Mouse (Mus musculus) stomach, embryonic 15.5 days (tissue): Measurements from ENCODE around the gene Cacna2d4. TPM values are rescaled to one million over a fixed set of nuclear protein-coding genes. Genes with fewer than 3 reads are reported as not detected.

Source experiments
- ATAC-seq: fragments of 200-750 bp; cut with Nextera tagmentation; 2 replicates; pipeline ENCODE4 v1.8.0; 2017; ENCODE audit warnings: low read depth, moderate number of reproducible peaks, moderate TSS enrichment; ENCODE audit not compliant: insufficient read depth, low FRiP score
- H3K27ac ChIP-seq: fragments of 300-500 bp; sonication (generic); 2 replicates; pipeline ENCODE4 v1.5.1; 2015; ENCODE audit warnings: mild to moderate bottlenecking, inconsistent platforms
- H3K27me3 ChIP-seq: fragments of 300-500 bp; sonication (generic); replicated peaks from 2 replicates; pipeline ENCODE4 v1.6.1; 2015; ENCODE audit warnings: inconsistent platforms
- H3K36me3 ChIP-seq: fragments of 300-500 bp; sonication (generic); 2 replicates; pipeline ENCODE4 v1.6.1; 2015; ENCODE audit warnings: inconsistent platforms
- H3K4me1 ChIP-seq: fragments of 300-500 bp; sonication (generic); 2 replicates; pipeline ENCODE4 v1.6.1; 2015; ENCODE audit warnings: inconsistent platforms
- H3K4me2 ChIP-seq: fragments of 300-500 bp; sonication (generic); 2 replicates; pipeline ENCODE4 v1.6.1; 2015; ENCODE audit warnings: mild to moderate bottlenecking, inconsistent platforms
- H3K4me3 ChIP-seq: fragments of 300-500 bp; sonication (generic); replicated peaks from 2 replicates; pipeline ENCODE4 v1.5.1; 2015; ENCODE audit warnings: inconsistent platforms
- H3K9ac ChIP-seq: fragments of 300-500 bp; sonication (generic); 2 replicates; pipeline ENCODE4 v1.6.1; 2015; ENCODE audit warnings: inconsistent platforms
- H3K9me3 ChIP-seq: fragments of 300-500 bp; sonication (generic); 2 replicates; pipeline ENCODE4 v1.6.1; 2016; ENCODE audit warnings: inconsistent platforms
- WGBS: fragments of 180-500 bp; shearing (Covaris S2); methylation state at CpG from one replicate; pipeline ENCODE4 v1.1.7; 2015; 5-methylcytosine and 5-hydroxymethylcytosine counted together
- polyA plus RNA-seq: library from polyadenylated mRNA; unstranded; fragments of >200 nt; fragmentation: Nextera tagmentation; extraction: Ambion mirVana; gene quantifications from 2 replicates; pipeline ENCODE4 v1.2.1, GENCODE M21; 2015

Cacna2d4 gene
- polyA plus RNA-seq, 1 experiment from 2014 or later: 0.12 TPM

- Histone ChIP-seq H3K9ac (no peak overlapping the region), H3K36me3 (no peaks in the 10 kb centered on the region), H3K27me3 (no peaks in the 10 kb centered on the region), H3K4me1 (no peaks in the 10 kb centered on the region), H3K4me3 (no peak overlapping the region), H3K27ac (no peak overlapping the region), H3K4me2 (no peak overlapping the region), H3K9me3 (no peaks in the 10 kb centered on the region)
- no peak for ATAC-seq
- WGBS: 90% methylated on average over 10 of the region's 10 CpGs
Observed at GRCm38 (mm10) chr6:119249726-119250125, 13.4 kb downstream of the Cacna2d4 start.

- 74% methylated on average over 4 of the region's 4 CpGs for WGBS
- Histone ChIP-seq H3K9ac (no peak overlapping the region), H3K27me3 (no peaks in the 10 kb centered on the region), H3K4me1 (no peaks in the 10 kb centered on the region), H3K4me2 (no peak overlapping the region), H3K36me3 (no peaks in the 10 kb centered on the region), H3K4me3 (no peak overlapping the region), H3K9me3 (no peaks in the 10 kb centered on the region), H3K27ac (no peak overlapping the region)
- no peak for ATAC-seq
Observed at GRCm38 (mm10) chr6:119251704-119252103, 15.4 kb downstream of the Cacna2d4 start.

DNA sequence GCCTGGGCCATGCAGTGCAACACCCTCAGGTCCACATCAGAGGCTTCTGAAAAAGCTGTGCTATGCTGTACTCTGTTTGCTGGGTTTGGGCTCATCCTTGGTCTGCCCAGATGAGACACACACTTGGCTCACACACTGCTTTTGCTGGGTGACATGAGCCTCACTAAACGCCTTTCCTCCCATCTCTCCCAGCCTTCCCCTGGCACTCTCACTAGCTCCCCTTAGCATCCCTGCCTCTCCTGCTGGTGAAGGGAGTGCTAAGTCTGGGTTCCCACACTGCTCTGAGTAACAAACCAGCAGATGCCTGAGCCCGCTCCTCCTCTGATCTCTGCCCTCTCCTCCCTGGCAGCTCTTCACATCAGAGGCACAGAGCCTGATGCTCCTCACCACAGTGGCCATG is 40.4 kb downstream of the Cacna2d4 start:
- H3K4me3 ChIP-seq: no peak overlapping the region
- no peak for ATAC-seq
- H3K27ac ChIP-seq: no peak overlapping the region
- H3K27me3 ChIP-seq: no peaks in the 10 kb centered on the region
- H3K9ac ChIP-seq: no peak overlapping the region
- 86% methylated on average over 2 of the region's 2 CpGs for WGBS
- no peaks in the 10 kb centered on the region for H3K4me1 ChIP-seq
- H3K4me2 ChIP-seq: no peak overlapping the region
- no peaks in the 10 kb centered on the region for H3K9me3 ChIP-seq
- H3K36me3 ChIP-seq: no peaks in the 10 kb centered on the region

DNA sequence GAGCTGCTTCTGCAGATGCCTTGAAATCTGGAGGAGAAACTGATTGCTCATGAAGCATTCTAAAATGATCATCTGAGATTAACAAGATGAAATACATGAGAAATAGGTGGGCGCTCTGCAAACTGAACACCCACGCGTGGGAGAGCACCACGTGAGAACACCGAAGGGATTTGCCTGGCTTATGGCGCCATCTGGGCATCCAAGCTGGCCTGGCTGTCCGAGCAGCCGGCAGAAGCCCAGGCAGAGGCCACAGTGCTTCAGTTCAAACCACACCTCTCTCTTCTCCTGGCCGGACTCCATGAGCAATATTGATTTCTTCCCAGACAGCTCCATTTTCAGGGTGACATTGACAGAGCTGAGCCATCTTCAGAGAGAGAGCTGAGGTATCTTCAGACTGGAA is 44.4 kb downstream of the Cacna2d4 start:
- Histone ChIP-seq H3K27ac (no peak overlapping the region), H3K4me3 (no peak overlapping the region), H3K27me3 (no peaks in the 10 kb centered on the region), H3K9ac (no peak overlapping the region), H3K4me1 (no peaks in the 10 kb centered on the region), H3K4me2 (no peak overlapping the region), H3K36me3 (no peaks in the 10 kb centered on the region), H3K9me3 (no peaks in the 10 kb centered on the region)
- no peak for ATAC-seq
- WGBS: 66% methylated on average over 9 of the region's 9 CpGs

DNA sequence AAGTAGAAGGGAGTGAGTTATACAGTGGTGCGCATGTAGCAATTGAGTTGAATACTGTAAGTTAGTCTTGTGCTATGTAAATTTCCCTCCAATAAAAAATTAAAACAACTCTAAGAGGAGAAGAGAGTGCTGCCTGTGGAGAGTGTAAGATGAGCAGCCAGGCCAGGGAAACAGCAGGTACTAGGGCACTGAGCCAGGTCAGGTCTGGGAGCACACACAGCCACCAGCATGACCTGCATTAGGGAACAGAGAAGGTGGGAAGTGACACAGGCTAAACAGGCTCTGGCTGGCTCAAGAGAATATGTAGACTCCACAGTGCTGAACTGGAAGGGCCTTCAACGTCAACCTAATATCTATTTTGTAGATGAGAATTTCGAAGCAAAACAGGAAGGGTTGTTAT is 65.0 kb downstream of the Cacna2d4 start:
- Histone ChIP-seq H3K36me3 (no peaks in the 10 kb centered on the region), H3K4me3 (no peak overlapping the region), H3K27me3 (no peaks in the 10 kb centered on the region), H3K9me3 (no peaks in the 10 kb centered on the region), H3K4me2 (no peak overlapping the region), H3K27ac (no peak overlapping the region), H3K9ac (no peak overlapping the region), H3K4me1 (no peaks in the 10 kb centered on the region)
- 84% methylated on average over 3 of the region's 3 CpGs for WGBS
- ATAC-seq: no peak

GRCm38 (mm10) chr6:119303331-119303730 is 67.0 kb downstream of the Cacna2d4 start:
- ATAC-seq: no peak
- no peak overlapping the region for H3K4me3 ChIP-seq
- H3K27ac ChIP-seq: no peak overlapping the region
- no peaks in the 10 kb centered on the region for H3K27me3 ChIP-seq
- no peak overlapping the region for H3K4me2 ChIP-seq
- no peaks in the 10 kb centered on the region for H3K36me3 ChIP-seq
- H3K9me3 ChIP-seq: no peaks in the 10 kb centered on the region
- H3K9ac ChIP-seq: no peak overlapping the region
- H3K4me1 ChIP-seq: no peaks in the 10 kb centered on the region
- 85% methylated on average over 6 of the region's 6 CpGs for WGBS

DNA sequence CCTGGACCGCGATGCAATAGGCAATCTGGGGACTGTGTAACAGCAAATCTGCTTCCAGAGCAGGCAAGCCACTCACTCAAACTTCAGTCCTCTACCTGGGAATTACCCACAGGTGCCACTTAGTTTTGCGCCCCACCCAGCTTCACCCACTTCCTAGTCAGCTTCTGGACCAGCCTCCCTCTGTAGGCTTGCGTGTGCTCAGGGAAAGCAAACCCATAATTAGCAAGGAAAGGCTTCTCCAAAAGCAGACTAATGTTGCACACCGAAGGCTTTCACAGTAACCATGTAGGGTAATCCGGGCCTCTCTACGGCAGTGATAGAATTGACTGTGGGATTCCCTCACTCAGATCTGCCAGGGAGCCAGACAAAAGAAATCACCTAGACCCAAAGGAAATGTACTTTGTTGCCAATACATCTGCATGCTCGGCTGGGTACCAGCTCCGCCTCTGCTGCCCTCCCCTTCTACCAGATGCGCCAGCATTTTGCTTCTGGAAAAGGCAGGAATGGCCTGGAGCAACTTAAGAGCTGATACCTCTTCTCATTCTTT is 71.6 kb downstream of the Cacna2d4 start:
- no peak for ATAC-seq
- Histone ChIP-seq H3K9ac (no peak overlapping the region), H3K4me3 (no peak overlapping the region), H3K4me1 (no peaks in the 10 kb centered on the region), H3K27me3 (no peaks in the 10 kb centered on the region), H3K4me2 (no peak overlapping the region), H3K9me3 (no peaks in the 10 kb centered on the region), H3K27ac (no peak overlapping the region), H3K36me3 (no peaks in the 10 kb centered on the region)
- 64% methylated on average over 10 of the region's 10 CpGs for WGBS

DNA sequence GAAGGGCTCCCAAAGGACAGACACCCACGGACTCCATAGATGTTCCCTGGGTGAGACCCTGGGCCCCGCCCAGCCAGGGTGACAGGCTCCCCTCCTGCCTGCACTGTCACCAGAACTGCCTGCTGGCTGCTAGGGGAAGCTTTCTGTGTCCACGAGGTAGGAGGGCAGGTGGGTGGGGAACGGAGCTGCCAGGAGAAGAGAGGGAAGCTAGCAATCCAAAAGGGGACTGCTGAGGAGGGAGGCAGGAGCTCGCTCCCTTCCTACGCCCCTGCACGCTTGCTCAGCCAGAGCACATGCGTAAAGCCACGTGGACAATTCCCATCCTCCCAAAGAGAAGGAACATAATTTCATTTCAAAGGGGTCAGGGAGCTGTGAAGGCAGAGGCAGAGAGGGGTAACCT is 73.8 kb downstream of the Cacna2d4 start:
- WGBS: 52% methylated on average over 9 of the region's 9 CpGs
- no peak overlapping the region for H3K9ac ChIP-seq
- no peak overlapping the region for H3K27ac ChIP-seq
- no peak overlapping the region for H3K4me3 ChIP-seq
- H3K27me3 ChIP-seq: no peaks in the 10 kb centered on the region
- no peak for ATAC-seq
- H3K4me1 ChIP-seq: no peaks in the 10 kb centered on the region
- H3K9me3 ChIP-seq: no peaks in the 10 kb centered on the region
- no peak overlapping the region for H3K4me2 ChIP-seq
- H3K36me3 ChIP-seq: no peaks in the 10 kb centered on the region

DNA sequence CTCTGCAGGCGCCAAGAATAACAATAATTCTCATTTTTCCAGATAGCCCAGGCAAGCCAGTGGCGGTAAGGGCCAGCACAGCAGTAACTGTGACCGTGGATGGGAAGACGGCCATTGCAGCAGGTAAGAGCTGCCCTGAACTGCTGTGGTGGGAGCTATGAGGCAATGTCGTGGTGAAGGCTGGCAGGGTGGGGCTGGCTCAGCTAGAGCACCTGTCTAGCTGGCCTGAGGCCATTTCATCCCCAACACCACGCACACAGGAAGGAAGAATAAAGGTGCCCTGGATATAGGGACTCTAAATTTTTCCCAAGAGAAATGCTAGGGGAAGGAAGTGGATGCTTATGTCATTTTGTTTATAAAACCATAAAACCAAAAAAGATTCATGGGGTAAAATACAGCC is 76.1 kb downstream of the Cacna2d4 start:
- H3K4me1 ChIP-seq: no peaks in the 10 kb centered on the region
- no peak overlapping the region for H3K4me3 ChIP-seq
- H3K4me2 ChIP-seq: no peak overlapping the region
- no peaks in the 10 kb centered on the region for H3K9me3 ChIP-seq
- no peak for ATAC-seq
- no peaks in the 10 kb centered on the region for H3K27me3 ChIP-seq
- no peak overlapping the region for H3K27ac ChIP-seq
- H3K36me3 ChIP-seq: no peaks in the 10 kb centered on the region
- 77% methylated on average over 6 of the region's 6 CpGs for WGBS
- no peak overlapping the region for H3K9ac ChIP-seq

DNA sequence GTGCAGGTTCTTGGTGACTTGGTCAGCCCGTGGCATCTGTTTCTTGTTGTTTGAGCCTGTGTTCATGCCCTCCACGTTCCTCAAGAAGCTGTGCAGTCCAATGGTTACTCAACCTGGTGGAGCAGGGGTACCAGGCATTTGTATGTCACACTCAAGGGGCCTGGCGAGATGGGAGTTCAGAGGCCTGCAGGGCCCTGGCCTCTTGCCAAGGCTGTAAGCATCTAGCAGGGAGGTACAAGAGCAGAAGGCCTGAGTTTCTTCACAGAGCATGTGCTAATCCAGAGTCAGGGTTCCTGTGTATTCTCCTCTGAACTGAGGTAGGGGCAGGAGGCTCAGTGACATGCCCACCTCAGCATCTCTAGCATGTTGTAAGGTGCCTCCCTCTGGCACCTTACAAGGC is 76.8 kb downstream of the Cacna2d4 start:
- H3K4me1 ChIP-seq: no peaks in the 10 kb centered on the region
- H3K4me2 ChIP-seq: no peak overlapping the region
- H3K27ac ChIP-seq: no peak overlapping the region
- H3K9me3 ChIP-seq: no peaks in the 10 kb centered on the region
- no peak overlapping the region for H3K9ac ChIP-seq
- no peak overlapping the region for H3K4me3 ChIP-seq
- no peak for ATAC-seq
- no peaks in the 10 kb centered on the region for H3K36me3 ChIP-seq
- WGBS: 59% methylated on average over 3 of the region's 3 CpGs
- H3K27me3 ChIP-seq: no peaks in the 10 kb centered on the region

DNA sequence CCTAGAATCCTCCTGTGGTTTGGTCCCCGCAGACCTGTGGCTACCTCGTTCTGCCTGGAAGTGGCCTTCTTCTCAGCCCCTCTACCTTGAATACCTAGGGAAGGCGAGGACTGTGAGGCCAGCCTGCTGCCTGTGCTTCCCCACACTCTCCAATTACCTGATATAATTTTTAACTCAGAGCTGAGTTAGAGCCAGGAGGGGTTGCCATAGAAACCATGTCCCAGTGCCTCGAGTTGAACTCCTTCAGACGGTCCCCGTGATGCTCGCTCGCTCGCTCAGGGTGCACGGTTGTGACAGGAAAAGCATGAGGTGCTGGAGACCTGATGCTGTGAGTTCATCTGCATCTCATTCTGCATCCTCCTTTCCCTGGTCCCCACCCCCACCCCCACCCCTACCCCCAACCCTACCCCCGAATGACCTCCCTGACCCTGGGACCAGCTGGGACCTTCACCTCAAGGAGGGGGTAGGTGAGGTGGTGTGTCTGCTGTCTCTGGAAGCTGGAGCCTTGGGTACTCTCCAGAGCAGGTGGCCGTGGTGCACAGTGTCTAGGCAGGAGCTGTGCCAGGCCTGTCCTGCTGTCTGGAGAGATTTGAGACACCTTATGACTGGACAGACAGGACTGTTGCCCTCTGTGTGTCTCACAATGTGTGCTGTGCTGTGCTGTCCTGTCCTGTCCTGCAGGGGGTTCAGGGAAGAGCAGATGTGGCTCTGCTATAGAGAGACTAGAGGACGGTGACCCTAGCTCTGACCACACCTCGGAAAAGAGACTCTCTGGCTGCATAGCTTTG is 77.5 kb downstream of the Cacna2d4 start:
- 45% methylated on average over 14 of the region's 14 CpGs for WGBS
- Histone ChIP-seq H3K27ac (no peak overlapping the region), H3K27me3 (no peaks in the 10 kb centered on the region), H3K4me1 (no peaks in the 10 kb centered on the region), H3K9me3 (no peaks in the 10 kb centered on the region), H3K9ac (no peak overlapping the region), H3K36me3 (no peaks in the 10 kb centered on the region), H3K4me2 (no peak overlapping the region), H3K4me3 (no peak overlapping the region)
- ATAC-seq: no peak

- no peaks in the 10 kb centered on the region for H3K4me1 ChIP-seq
- 41% methylated on average over 7 of the region's 7 CpGs for WGBS
- H3K9ac ChIP-seq: no peak overlapping the region
- no peaks in the 10 kb centered on the region for H3K27me3 ChIP-seq
- H3K36me3 ChIP-seq: no peaks in the 10 kb centered on the region
- no peak for ATAC-seq
- no peaks in the 10 kb centered on the region for H3K9me3 ChIP-seq
- no peak overlapping the region for H3K27ac ChIP-seq
- no peak overlapping the region for H3K4me2 ChIP-seq
- H3K4me3 ChIP-seq: no peak overlapping the region
Observed at GRCm38 (mm10) chr6:119314751-119315476, 78.6 kb downstream of the Cacna2d4 start.
